Mouse (Mus musculus): ENCODE results near the gene Elovl5. TPM values are rescaled to one million over a fixed set of nuclear protein-coding genes. Genes with fewer than 3 reads are reported as not detected.

Elovl5 gene
- polyA plus RNA-seq, 1 experiment from 2014 or later: 91.2 TPM

DNA sequence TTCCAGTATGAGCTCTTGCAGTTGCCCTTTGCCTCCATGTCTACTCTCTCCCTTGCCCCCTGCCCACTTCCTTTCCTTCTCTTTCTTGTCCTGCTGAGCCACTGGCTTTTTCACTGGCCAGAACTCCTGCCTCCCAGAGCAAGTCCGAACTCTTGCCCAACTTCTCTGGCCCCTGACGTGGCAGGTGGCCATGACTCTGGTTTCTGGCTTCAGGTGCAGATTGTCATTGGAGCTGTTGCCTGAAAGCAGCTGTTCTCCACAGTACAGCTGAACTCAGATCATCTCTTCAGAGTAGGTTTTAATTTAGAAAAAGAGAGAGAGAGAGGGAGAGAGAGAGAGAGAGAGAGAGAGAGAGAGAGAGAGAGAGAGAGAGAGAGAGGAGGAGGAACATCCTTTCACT is 86.1 kb downstream of the Elovl5 start:
- 70% methylated on average over 2 of the region's 2 CpGs for WGBS (ENCODE audit: insufficient replicate concordance)
- Histone ChIP-seq H3K9ac (ENCODE audit: low read depth, low read length) (no peak overlapping the region), H3K4me1 (ENCODE audit: control insufficient read depth, insufficient read depth, low read length) (peaks cover 6% of the 10 kb centered on the region; the same call in 1 of the 2 replicates), H3K27ac (ENCODE audit: low read depth, low read length) (no peak overlapping the region), H3K36me3 (ENCODE audit: control insufficient read depth, insufficient read depth, low read length) (no peaks in the 10 kb centered on the region), H3K4me2 (no peak overlapping the region), H3K4me3 (ENCODE audit: low read depth, low read length) (no peak overlapping the region), H3K9me3 (replicated peaks; ENCODE audit: control insufficient read depth, low read length) (no peaks in the 10 kb centered on the region), H3K27me3 (ENCODE audit: control insufficient read depth, insufficient read depth, low read length) (no peaks in the 10 kb centered on the region)
- no peak for ATAC-seq (replicated peaks; ENCODE audit: insufficient number of reproducible peaks, low FRiP score, low TSS enrichment)

DNA sequence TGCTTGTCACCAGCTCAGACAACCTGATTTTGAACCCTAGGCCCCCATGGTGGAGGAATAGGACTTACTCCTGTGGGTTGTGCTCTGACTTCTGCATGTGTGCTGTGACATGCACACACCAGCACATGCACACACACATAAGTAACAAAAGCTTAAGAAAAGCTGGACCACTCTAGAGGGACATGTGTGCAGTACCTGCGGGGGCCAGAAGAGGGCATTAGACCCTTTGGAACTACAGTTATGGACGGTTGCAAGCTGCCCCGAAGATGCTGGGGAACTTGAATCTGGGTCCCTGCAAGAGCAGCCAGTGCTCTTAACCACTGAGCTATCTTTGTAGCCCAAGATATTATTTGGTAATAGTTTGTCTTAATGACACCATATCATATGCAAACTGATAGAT is 88.3 kb downstream of the Elovl5 start:
- H3K4me3 ChIP-seq (ENCODE audit: low read depth, low read length): no peak overlapping the region
- ATAC-seq (replicated peaks; ENCODE audit: insufficient number of reproducible peaks, low FRiP score, low TSS enrichment): no peak
- no peak overlapping the region for H3K4me2 ChIP-seq
- 59% methylated on average over 3 of the region's 3 CpGs for WGBS (ENCODE audit: insufficient replicate concordance)
- peaks cover 6% of the 10 kb centered on the region; the same call in 1 of the 2 replicates for H3K4me1 ChIP-seq (ENCODE audit: control insufficient read depth, insufficient read depth, low read length)
- H3K9ac ChIP-seq (ENCODE audit: low read depth, low read length): no peak overlapping the region
- H3K9me3 ChIP-seq (replicated peaks; ENCODE audit: control insufficient read depth, low read length): no peaks in the 10 kb centered on the region
- H3K27me3 ChIP-seq (ENCODE audit: control insufficient read depth, insufficient read depth, low read length): no peaks in the 10 kb centered on the region
- H3K36me3 ChIP-seq (ENCODE audit: control insufficient read depth, insufficient read depth, low read length): no peaks in the 10 kb centered on the region
- H3K27ac ChIP-seq (ENCODE audit: low read depth, low read length): no peak overlapping the region

DNA sequence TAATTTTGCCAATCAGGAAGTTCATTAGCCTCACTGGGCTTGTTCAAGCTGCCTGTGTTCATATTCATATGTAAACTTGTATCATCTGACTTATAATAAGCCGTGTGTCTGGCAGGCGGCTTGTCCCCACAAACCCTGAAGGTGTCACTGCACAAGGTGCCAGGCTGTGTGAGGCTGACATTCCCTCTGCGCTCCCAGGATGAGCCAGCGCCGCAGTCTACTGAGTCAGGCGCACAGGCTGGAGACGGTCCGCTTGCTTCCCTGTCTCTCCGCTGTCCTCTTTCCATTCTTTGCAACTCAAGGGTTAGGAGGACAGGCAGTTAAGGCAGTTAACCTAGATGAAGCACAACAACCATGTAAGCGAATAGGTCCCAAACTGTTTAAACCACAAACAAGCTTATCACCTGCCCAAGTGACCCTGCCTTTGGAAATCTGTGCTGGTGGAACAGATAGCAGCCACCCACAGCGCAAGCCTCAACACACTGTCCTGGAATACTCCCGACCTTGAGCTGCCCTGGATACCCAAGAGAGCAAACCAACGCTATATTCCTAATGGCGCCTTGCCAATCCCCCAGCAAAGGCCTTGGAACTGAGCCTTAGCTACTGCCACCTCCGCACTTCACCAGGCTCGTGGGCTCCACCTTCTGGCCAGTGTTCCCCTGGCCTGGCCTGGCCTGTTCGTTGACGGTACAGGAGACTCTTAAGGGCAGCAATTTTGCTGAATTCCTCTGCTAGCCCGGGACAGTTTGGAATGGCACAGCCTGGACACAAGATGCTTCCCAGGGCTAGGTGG is 89.2 kb downstream of the Elovl5 start:
- H3K4me2 ChIP-seq: no peak overlapping the region
- H3K4me1 ChIP-seq (ENCODE audit: control insufficient read depth, insufficient read depth, low read length): peaks cover 5% of the 10 kb centered on the region; the same call in 1 of the 2 replicates

DNA sequence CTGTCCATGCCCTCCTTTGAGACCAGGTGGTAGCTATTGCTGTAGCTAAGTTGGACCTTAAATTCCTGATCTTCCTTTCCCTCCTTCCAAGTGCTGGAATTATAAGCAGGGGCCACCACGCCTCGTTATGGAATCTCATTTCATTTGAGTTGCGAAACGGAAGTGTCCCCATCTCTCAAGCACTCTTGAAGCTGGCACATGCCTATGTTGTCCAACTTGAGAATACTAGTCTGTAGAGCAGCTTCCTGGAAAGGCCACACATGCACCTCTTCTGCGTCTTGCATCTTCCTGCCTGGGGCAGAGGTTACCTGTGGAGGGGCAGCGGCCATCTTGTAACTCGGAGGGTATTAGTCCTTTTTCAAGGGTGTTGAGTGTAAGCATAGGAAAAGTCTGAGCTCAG is 92.2 kb downstream of the Elovl5 start:
- Histone ChIP-seq H3K4me2 (no peak overlapping the region), H3K9me3 (replicated peaks; ENCODE audit: control insufficient read depth, low read length) (no peaks in the 10 kb centered on the region), H3K4me1 (ENCODE audit: control insufficient read depth, insufficient read depth, low read length) (0 out of 2 replicates have a peak, but pooled peaks cover 3% of the 10 kb centered on the region), H3K9ac (ENCODE audit: low read depth, low read length) (no peak overlapping the region), H3K4me3 (ENCODE audit: low read depth, low read length) (no peak overlapping the region), H3K27me3 (ENCODE audit: control insufficient read depth, insufficient read depth, low read length) (no peaks in the 10 kb centered on the region), H3K27ac (ENCODE audit: low read depth, low read length) (no peak overlapping the region), H3K36me3 (ENCODE audit: control insufficient read depth, insufficient read depth, low read length) (no peaks in the 10 kb centered on the region)
- WGBS (ENCODE audit: insufficient replicate concordance): 82% methylated on average over 7 of the region's 7 CpGs
- no peak for ATAC-seq (replicated peaks; ENCODE audit: insufficient number of reproducible peaks, low FRiP score, low TSS enrichment)

More for the DNA sequence above, 89.2 kb downstream of the Elovl5 start:
- no peaks in the 10 kb centered on the region for H3K27me3 ChIP-seq (ENCODE audit: control insufficient read depth, insufficient read depth, low read length)
- ATAC-seq (replicated peaks; ENCODE audit: insufficient number of reproducible peaks, low FRiP score, low TSS enrichment): peak; percentile 60; the same call in 1 of the 2 replicates
- no peak overlapping the region for H3K9ac ChIP-seq (ENCODE audit: low read depth, low read length)
- WGBS (ENCODE audit: insufficient replicate concordance): 51% methylated on average over 19 of the region's 19 CpGs
- no peak overlapping the region for H3K4me3 ChIP-seq (ENCODE audit: low read depth, low read length)
- H3K27ac ChIP-seq (ENCODE audit: low read depth, low read length): no peak overlapping the region
- H3K36me3 ChIP-seq (ENCODE audit: control insufficient read depth, insufficient read depth, low read length): no peaks in the 10 kb centered on the region
- H3K9me3 ChIP-seq (replicated peaks; ENCODE audit: control insufficient read depth, low read length): no peaks in the 10 kb centered on the region

DNA sequence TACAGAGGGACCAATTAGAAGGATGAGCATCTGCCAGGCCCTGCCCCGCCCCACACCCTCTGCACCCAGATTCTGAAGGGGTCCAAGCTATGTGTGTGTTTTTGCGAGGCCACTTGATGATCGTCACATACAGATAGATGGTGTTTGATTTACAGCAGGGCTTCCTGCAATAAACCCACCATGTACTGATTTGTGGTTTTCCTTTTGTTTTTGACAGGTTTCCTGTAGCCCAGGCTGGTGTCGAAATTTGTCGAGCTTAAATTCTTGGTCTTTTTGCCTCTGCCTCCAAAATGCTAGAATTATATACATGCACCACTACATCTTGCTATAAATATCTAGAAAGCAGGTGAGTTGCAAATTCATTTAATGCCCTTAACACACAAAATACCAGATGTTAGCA is 93.0 kb downstream of the Elovl5 start:
- Histone ChIP-seq H3K4me2 (no peak overlapping the region), H3K4me3 (ENCODE audit: low read depth, low read length) (no peak overlapping the region), H3K36me3 (ENCODE audit: control insufficient read depth, insufficient read depth, low read length) (no peaks in the 10 kb centered on the region), H3K4me1 (ENCODE audit: control insufficient read depth, insufficient read depth, low read length) (0 out of 2 replicates have a peak, but pooled peaks cover 3% of the 10 kb centered on the region), H3K27ac (ENCODE audit: low read depth, low read length) (no peak overlapping the region), H3K9ac (ENCODE audit: low read depth, low read length) (no peak overlapping the region), H3K9me3 (replicated peaks; ENCODE audit: control insufficient read depth, low read length) (no peaks in the 10 kb centered on the region), H3K27me3 (ENCODE audit: control insufficient read depth, insufficient read depth, low read length) (no peaks in the 10 kb centered on the region)
- no peak for ATAC-seq (replicated peaks; ENCODE audit: insufficient number of reproducible peaks, low FRiP score, low TSS enrichment)
- WGBS (ENCODE audit: insufficient replicate concordance): 83% methylated on average over 5 of the region's 5 CpGs

GRCm38 (mm10) chr9:78010707-78011106 is 93.5 kb downstream of the Elovl5 start:
- no peak for ATAC-seq (replicated peaks; ENCODE audit: insufficient number of reproducible peaks, low FRiP score, low TSS enrichment)
- Histone ChIP-seq H3K27ac (ENCODE audit: low read depth, low read length) (no peak overlapping the region), H3K4me1 (ENCODE audit: control insufficient read depth, insufficient read depth, low read length) (0 out of 2 replicates have a peak, but pooled peaks cover 3% of the 10 kb centered on the region), H3K4me2 (no peak overlapping the region), H3K36me3 (ENCODE audit: control insufficient read depth, insufficient read depth, low read length) (no peaks in the 10 kb centered on the region), H3K9ac (ENCODE audit: low read depth, low read length) (no peak overlapping the region), H3K9me3 (replicated peaks; ENCODE audit: control insufficient read depth, low read length) (no peaks in the 10 kb centered on the region), H3K27me3 (ENCODE audit: control insufficient read depth, insufficient read depth, low read length) (no peaks in the 10 kb centered on the region), H3K4me3 (ENCODE audit: low read depth, low read length) (no peak overlapping the region)
- 84% methylated on average over 10 of the region's 10 CpGs for WGBS (ENCODE audit: insufficient replicate concordance)

- H3K27ac ChIP-seq (ENCODE audit: low read depth, low read length): no peak overlapping the region
- H3K9ac ChIP-seq (ENCODE audit: low read depth, low read length): no peak overlapping the region
- no peak for ATAC-seq (replicated peaks; ENCODE audit: insufficient number of reproducible peaks, low FRiP score, low TSS enrichment)
- no peak overlapping the region for H3K4me3 ChIP-seq (ENCODE audit: low read depth, low read length)
- H3K36me3 ChIP-seq (ENCODE audit: control insufficient read depth, insufficient read depth, low read length): no peaks in the 10 kb centered on the region
- no peaks in the 10 kb centered on the region for H3K4me1 ChIP-seq (ENCODE audit: control insufficient read depth, insufficient read depth, low read length)
- H3K27me3 ChIP-seq (ENCODE audit: control insufficient read depth, insufficient read depth, low read length): no peaks in the 10 kb centered on the region
- no peak overlapping the region for H3K4me2 ChIP-seq
- 78% methylated on average over 4 of the region's 4 CpGs for WGBS (ENCODE audit: insufficient replicate concordance)
- no peaks in the 10 kb centered on the region for H3K9me3 ChIP-seq (replicated peaks; ENCODE audit: control insufficient read depth, low read length)
Measured at GRCm38 (mm10) chr9:78012066-78012465, 94.9 kb downstream of the Elovl5 start.

GRCm38 (mm10) chr9:78012681-78013080 is 95.5 kb downstream of the Elovl5 start:
- no peak for ATAC-seq (replicated peaks; ENCODE audit: insufficient number of reproducible peaks, low FRiP score, low TSS enrichment)
- H3K36me3 ChIP-seq (ENCODE audit: control insufficient read depth, insufficient read depth, low read length): no peaks in the 10 kb centered on the region
- no peaks in the 10 kb centered on the region for H3K27me3 ChIP-seq (ENCODE audit: control insufficient read depth, insufficient read depth, low read length)
- no peak overlapping the region for H3K9ac ChIP-seq (ENCODE audit: low read depth, low read length)
- no peak overlapping the region for H3K4me3 ChIP-seq (ENCODE audit: low read depth, low read length)
- H3K27ac ChIP-seq (ENCODE audit: low read depth, low read length): no peak overlapping the region
- H3K9me3 ChIP-seq (replicated peaks; ENCODE audit: control insufficient read depth, low read length): no peaks in the 10 kb centered on the region
- H3K4me1 ChIP-seq (ENCODE audit: control insufficient read depth, insufficient read depth, low read length): no peaks in the 10 kb centered on the region
- WGBS (ENCODE audit: insufficient replicate concordance): 84% methylated on average over 5 of the region's 5 CpGs
- no peak overlapping the region for H3K4me2 ChIP-seq

- H3K4me2 ChIP-seq: no peak overlapping the region
- no peaks in the 10 kb centered on the region for H3K27me3 ChIP-seq (ENCODE audit: control insufficient read depth, insufficient read depth, low read length)
- no peaks in the 10 kb centered on the region for H3K36me3 ChIP-seq (ENCODE audit: control insufficient read depth, insufficient read depth, low read length)
- no peak overlapping the region for H3K9ac ChIP-seq (ENCODE audit: low read depth, low read length)
- WGBS (ENCODE audit: insufficient replicate concordance): 47% methylated on average over 1 of the region's 1 CpGs
- no peaks in the 10 kb centered on the region for H3K9me3 ChIP-seq (replicated peaks; ENCODE audit: control insufficient read depth, low read length)
- H3K4me3 ChIP-seq (ENCODE audit: low read depth, low read length): no peak overlapping the region
- no peaks in the 10 kb centered on the region for H3K4me1 ChIP-seq (ENCODE audit: control insufficient read depth, insufficient read depth, low read length)
- no peak overlapping the region for H3K27ac ChIP-seq (ENCODE audit: low read depth, low read length)
- no peak for ATAC-seq (replicated peaks; ENCODE audit: insufficient number of reproducible peaks, low FRiP score, low TSS enrichment)
Measured at GRCm38 (mm10) chr9:78013813-78014212, 96.6 kb downstream of the Elovl5 start.
